Comparison of ENCODE assay signal across 7 mouse cellular contexts in the genomic region with DNA sequence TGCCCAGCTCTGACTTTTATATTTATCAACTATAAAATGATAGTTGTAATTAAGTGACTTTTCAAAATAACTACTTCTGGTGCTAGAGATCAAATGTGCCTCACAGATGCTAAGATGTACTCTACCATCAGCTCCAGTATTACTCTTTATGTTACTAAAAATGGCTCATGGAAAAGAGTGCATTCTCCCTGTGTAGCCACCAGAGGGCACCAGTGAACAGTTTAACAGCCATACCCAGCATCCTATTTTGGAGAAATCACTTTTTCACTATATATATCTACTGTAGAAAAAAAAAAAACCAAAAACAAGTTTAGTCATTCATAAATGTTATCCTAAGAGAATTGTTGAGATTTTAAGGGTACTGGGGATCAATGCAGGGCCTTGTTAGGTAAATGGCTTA. TPM values are rescaled to one million over a fixed set of nuclear protein-coding genes. Genes with fewer than 3 reads are reported as not detected.
A peak's percentile ranks its signal among the peaks of the same experiment; 100 is the strongest.
DNase-seq lines count a peak whose midpoint lies in the region; ATAC-seq and TF ChIP-seq lines count a peak whose summit lies in the region.

No protein-coding gene starts in this region.

- peaks cover 10% of the 10 kb centered on the region for H3K36me3 ChIP-seq in G1E (replicated peaks)
- no peaks in the 10 kb centered on the region for H3K36me3 ChIP-seq in liver, postnatal 0 days (replicated peaks; ENCODE audit: insufficient read depth, low read length)

- no peak for TF ChIP-seq POLR2A in brain, embryonic 14.5 days (IDR thresholded peaks at IDR 0.05; ENCODE audit: borderline replicate concordance, extremely low read depth, insufficient read depth, insufficient read length, poor library complexity, severe bottlenecking)

- H3K9me3 ChIP-seq in G1E (replicated peaks) = no peaks in the 10 kb centered on the region
- no peaks in the 10 kb centered on the region for H3K9me3 ChIP-seq in liver, postnatal 0 days (ENCODE audit: low read length)

- peak; percentile 93 for TF ChIP-seq CTCF in layer of hippocampus, adult 2 months (conservative IDR thresholded peaks at IDR 0.05)
- peak; percentile 61; the same call in 1 of the 2 replicates for TF ChIP-seq CTCF in G1E (IDR thresholded peaks at IDR 0.05; ENCODE audit: low read depth, low read length)
- TF ChIP-seq CTCF in brain, embryonic 14.5 days (IDR thresholded peaks at IDR 0.05; ENCODE audit: borderline replicate concordance, extremely low read depth, insufficient read depth, insufficient read length) = peak; percentile 70
- TF ChIP-seq CTCF in liver, postnatal 0 days (IDR thresholded peaks at IDR 0.05; ENCODE audit: low read depth) = peak; percentile 87

- intact Hi-C loops in gastrocnemius, postnatal 14 days (cut with DNase I; ENCODE audit: low total_unique reads) = no loop called here

- no peak for TF ChIP-seq EP300 in liver, postnatal 0 days (IDR thresholded peaks at IDR 0.05; ENCODE audit: low read depth)

- peaks cover 25% of the 10 kb centered on the region for H3K4me1 ChIP-seq in G1E (ENCODE audit: insufficient read depth, low read depth, low read length)
- peaks cover 26% of the 10 kb centered on the region for H3K4me1 ChIP-seq in liver, postnatal 0 days (ENCODE audit: insufficient read depth)

- no peak overlapping the region for H3K4me3 ChIP-seq in layer of hippocampus, adult 2 months
- H3K4me3 ChIP-seq in G1E (ENCODE audit: low read depth, low read length) = no peak overlapping the region
- H3K4me3 ChIP-seq in liver, postnatal 0 days (ENCODE audit: low read depth, low read length) = no peak overlapping the region

- H3K27ac ChIP-seq in layer of hippocampus, adult 2 months = no peak overlapping the region
- no peak overlapping the region for H3K27ac ChIP-seq in liver, postnatal 0 days (ENCODE audit: low read depth)

- ATAC-seq in G1E (ENCODE audit: extremely low read depth, insufficient number of reproducible peaks, low FRiP score, poor library complexity, severe bottlenecking) = no peak
- ATAC-seq in liver, postnatal 0 days = no peak

- no peak overlapping the region for H3K4me2 ChIP-seq in liver, postnatal 0 days (ENCODE audit: low read depth, low read length)

- H3K9ac ChIP-seq in liver, postnatal 0 days (replicated peaks) = no peak overlapping the region

- no peaks in the 10 kb centered on the region for H3K27me3 ChIP-seq in G1E (ENCODE audit: insufficient read depth, low read length)
- H3K27me3 ChIP-seq in liver, postnatal 0 days (ENCODE audit: insufficient read depth, low read length) = no peaks in the 10 kb centered on the region

- peak; percentile 44 to 64 for DNase-seq in layer of hippocampus, adult 2 months (ENCODE audit: low spot score in 2 of 2)
- DNase-seq in layer of hippocampus, adult 9-11 months = no peak
- DNase-seq in G1E (ENCODE audit: low spot score) = no peak
- DNase-seq in brain, embryonic 14.5 days (ENCODE audit: low read depth) = peak; percentile 78
- peak; percentile 25 for DNase-seq in gastrocnemius, postnatal 14 days
- DNase-seq in liver, postnatal 0 days = peak; percentile 71
- DNase-seq in spleen, postnatal 10 days (ENCODE audit: low spot score in 2 of 2) = peak; percentile 39 to 79

RNA-seq across cellular contexts. Expression of gene Rab33b, which starts 2.7 kb away (rescaled TPM):
- total RNA-seq in layer of hippocampus, adult 2 months (2021) = 10 to 100 TPM; 22.8 to 25.4 TPM
- total RNA-seq in G1E (2014; fragmentation: Nextera tagmentation) = 7.8 and 9.5 TPM in 2 replicates
- 8.1 and 10.3 TPM in 2 replicates for total RNA-seq in G1E (2017)
- 3.0 and 3.2 TPM in 2 replicates for polyA plus RNA-seq in G1E (2012)
- 14.7 and 17.5 TPM in 2 replicates for polyA plus RNA-seq in brain, embryonic 14.5 days (2012; rRNA removed)
- total RNA-seq in gastrocnemius, postnatal 14 days (2021) = 1 to 10 TPM; 8.1 to 9.5 TPM
- polyA plus RNA-seq in liver, postnatal 0 days (2015; fragmentation: Nextera tagmentation; extraction: Ambion mirVana) = 4.4 and 4.7 TPM in 2 replicates

Comparison
In these comparisons a context has a peak if more than half of its experiments do, and no peak if none do; other contexts are left out.
1. DNase-seq: peak in layer of hippocampus, adult 2 months (2 of 2), brain, embryonic 14.5 days (single experiment), gastrocnemius, postnatal 14 days (single experiment), liver, postnatal 0 days (single experiment) and spleen, postnatal 10 days (2 of 2); none in layer of hippocampus, adult 9-11 months (single experiment) and G1E (single experiment).
2. Peak in every context shown above with its lines, with median percentiles within 50 percentile points of each other: CTCF ChIP-seq.